Mouse (Mus musculus): ENCODE data around the gene Nudcd3.

DNA sequence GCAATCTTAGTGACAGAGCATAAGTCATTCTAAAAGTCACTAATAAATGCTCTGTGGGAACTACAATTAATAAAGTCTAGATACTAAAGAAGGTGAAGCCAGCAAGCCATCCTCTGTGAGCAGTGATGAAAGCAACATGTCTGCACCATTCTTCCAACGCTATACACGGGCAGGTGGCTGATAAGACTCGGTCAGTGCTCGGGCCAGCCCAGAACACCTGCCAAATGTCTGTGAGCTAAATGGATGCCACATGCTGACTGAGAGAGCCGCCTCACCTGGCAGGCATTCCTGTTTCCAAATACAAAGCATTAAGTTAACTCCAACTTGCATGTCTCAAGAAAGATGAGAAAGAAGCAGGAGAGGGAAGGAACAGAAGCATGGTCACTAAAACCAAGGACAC lies 43.1 kb downstream of the Nudcd3 start:
- TF ChIP-seq POLR2A (IDR thresholded peaks at IDR 0.05; ENCODE audit: low read depth, low read length) (no peak), CTCF (IDR thresholded peaks at IDR 0.05; ENCODE audit: extremely low read depth, insufficient read length, insufficient replicate concordance, low read depth, low read length) (no peak)
